Mouse (Mus musculus) thymus, adult 2 months (tissue): ENCODE data around the gene Upf1.

Experiments
- CTCF ChIP-seq: fragments of 200-500 bp; IDR thresholded peaks from 2 replicates; pipeline ENCODE4 v1.5.1; 2012; ENCODE audit warnings: mild to moderate bottlenecking, control low read depth, low read length, moderate library complexity, borderline replicate concordance; ENCODE audit not compliant: control insufficient read depth, poor library complexity, insufficient read depth; ENCODE audit errors: extremely low read depth
- POLR2A ChIP-seq: fragments of 200-500 bp; IDR thresholded peaks from 2 replicates; pipeline ENCODE4 v1.6.1; 2012; ENCODE audit warnings: mild to moderate bottlenecking, low read length, control low read depth, moderate library complexity; ENCODE audit not compliant: control insufficient read depth, poor library complexity, insufficient read depth; ENCODE audit errors: extremely low read depth

GRCm38 (mm10) chr8:70375212-70375859 lies 22.3 kb upstream of the Upf1 start:
- no peak for TF ChIP-seq POLR2A
- no peak for TF ChIP-seq CTCF
